Mouse (Mus musculus): ENCODE results near the gene Spatc1l. TPM values are rescaled to one million over a fixed set of nuclear protein-coding genes. Genes with fewer than 3 reads are reported as not detected.

Spatc1l gene
- total RNA-seq (2023) = not detected

DNA sequence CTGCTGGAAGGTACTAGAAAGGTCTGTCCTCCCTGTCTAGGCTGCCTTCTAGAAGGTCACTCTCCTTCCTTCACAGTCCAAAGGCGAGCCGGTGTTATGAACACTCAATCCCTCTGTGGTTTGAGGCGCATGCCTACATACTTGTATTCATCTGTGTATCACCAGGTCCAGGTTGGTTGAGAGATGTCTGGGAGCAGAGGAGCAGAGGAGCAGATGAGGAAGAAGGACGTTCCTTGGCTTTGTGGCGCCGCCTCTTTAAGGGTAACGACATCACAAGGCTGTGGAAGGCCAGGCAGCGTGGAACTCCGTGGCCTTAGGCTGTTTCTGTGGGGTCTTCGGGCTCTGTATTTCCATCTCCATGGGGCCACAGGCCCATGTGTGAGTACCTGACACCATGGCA lies at the start of gene Spatc1l:
TSS of gene Spatc1l (plus strand) at position 301 of the 400 bp plus-strand sequence.

DNA sequence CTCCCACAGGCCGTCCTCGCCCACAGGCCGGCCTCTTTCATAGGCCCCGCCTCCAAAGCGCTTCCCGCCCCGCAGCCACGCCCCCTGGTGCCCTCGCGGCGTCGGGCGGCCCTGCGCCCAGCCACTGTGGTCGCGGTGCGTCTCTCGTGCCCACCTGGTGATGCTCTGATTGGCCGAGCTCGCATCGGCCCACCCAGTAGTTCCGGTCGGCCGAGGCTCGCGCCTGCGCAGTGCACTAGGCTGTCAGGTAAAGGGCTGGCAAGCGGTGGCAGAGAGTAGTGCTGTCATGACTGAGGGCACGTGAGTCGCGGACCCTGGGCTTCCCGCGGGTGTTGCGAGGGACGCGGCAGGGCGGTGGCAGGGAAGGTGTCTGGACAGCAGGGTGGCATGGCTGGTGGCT lies 30.7 kb upstream of the Spatc1l start, which contains the start of gene Lss:
TSS of gene Lss (plus strand) at position 214 of the 400 bp plus-strand sequence.

DNA sequence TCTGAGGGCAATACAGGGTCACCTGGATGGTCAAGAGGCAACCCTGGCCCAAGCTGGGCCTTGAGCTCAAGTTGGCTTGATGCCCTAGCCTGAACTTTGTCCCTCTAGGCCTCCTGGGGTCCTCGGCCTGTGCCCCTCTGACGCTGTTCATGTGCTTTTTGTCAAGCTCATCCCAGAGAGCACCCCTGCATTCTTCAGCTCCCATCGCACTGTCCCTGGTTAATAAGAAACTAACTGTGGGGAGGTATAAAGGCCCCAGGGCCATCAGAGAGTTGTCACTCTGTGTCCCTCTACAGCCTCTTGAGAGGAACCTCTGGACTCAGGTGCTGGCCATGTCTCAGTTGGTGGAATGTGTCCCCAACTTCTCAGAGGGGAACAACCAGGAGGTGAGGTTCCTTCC lies 13.3 kb downstream of the Spatc1l start, which contains the start of gene Ftcd:
TSS of gene Ftcd (plus strand) at position 275 of the 400 bp plus-strand sequence.

Other genes with a start within 250 kb of the Spatc1l start
- 10 to 100 TPM in 1 of 2 experiments, 1 to 10 TPM in 1; 8.3 to 11.4 TPM for gene Dip2a, start 217.0 kb upstream of the Spatc1l start, total RNA-seq (2023)
- 10 to 100 TPM in 1 of 2 experiments, 1 to 10 TPM in 1; 6.7 to 20.5 TPM for gene AC141477.1, start 121.8 kb upstream of the Spatc1l start, total RNA-seq (2023)
- 10 to 100 TPM; 35.4 to 39.2 TPM for gene Pcnt, start 119.5 kb upstream of the Spatc1l start, total RNA-seq (2023)
- not detected for gene 2610028H24Rik, start 113.2 kb upstream of the Spatc1l start, total RNA-seq (2023)
- 10 to 100 TPM; 34.7 to 38.6 TPM for gene Mcm3ap, start 93.3 kb upstream of the Spatc1l start, total RNA-seq (2023)
- 1 to 10 TPM in 1 of 2 experiments, under 1 TPM in 1; 0.89 to 1.7 TPM for gene Ybey, start 93.2 kb upstream of the Spatc1l start, total RNA-seq (2023)
- gene Lss, start 30.7 kb upstream of the Spatc1l start, total RNA-seq (2023) = 10 to 100 TPM in 1 of 2 experiments, 1 to 10 TPM in 1; 9.1 to 17.3 TPM
- not detected for gene Ftcd, start 13.4 kb downstream of the Spatc1l start, total RNA-seq (2023)
- gene Col6a2, start 61.4 kb downstream of the Spatc1l start, total RNA-seq (2023) = under 1 TPM; 0.45 to 0.52 TPM
- under 1 TPM in 1 of 2 experiments, not detected in 1; 0.84 TPM for gene Col6a1, start 163.9 kb downstream of the Spatc1l start, total RNA-seq (2023)

Data from monocyte, adult 59 days (primary cell).